Mouse (Mus musculus) hindbrain, embryonic 15.5 days (tissue): ENCODE data around the gene Atp5l. TPM values are rescaled to one million over a fixed set of nuclear protein-coding genes. Genes with fewer than 3 reads are reported as not detected.
A peak's percentile ranks its signal among the peaks of the same experiment; 100 is the strongest.
"Not testable (repeated sequence)": the region's sequence is repeated elsewhere in the genome, so short reads cannot be mapped to it uniquely, and the experiment has no call there.

ENCODE experiments used
- ATAC-seq: fragments of 200-750 bp; cut with Nextera tagmentation; 2 replicates; pipeline ENCODE4 v1.8.0; 2017; ENCODE audit warnings: low read depth, moderate number of reproducible peaks, moderate TSS enrichment; ENCODE audit not compliant: low FRiP score
- H3K27ac ChIP-seq: fragments of 300-500 bp; sonication (generic); replicated peaks from 2 replicates; pipeline ENCODE4 v1.5.1; 2015; ENCODE audit warnings: mild to moderate bottlenecking, inconsistent platforms
- H3K27me3 ChIP-seq: fragments of 300-500 bp; sonication (generic); 2 replicates; pipeline ENCODE4 v1.6.1; 2015; ENCODE audit warnings: control low read depth, inconsistent platforms
- H3K36me3 ChIP-seq: fragments of 300-500 bp; sonication (generic); 2 replicates; pipeline ENCODE4 v1.6.1; 2015; ENCODE audit warnings: control low read depth, inconsistent platforms
- H3K4me1 ChIP-seq: fragments of 300-500 bp; sonication (generic); replicated peaks from 2 replicates; pipeline ENCODE4 v1.6.1; 2015; ENCODE audit warnings: control low read depth, inconsistent platforms
- H3K4me2 ChIP-seq: fragments of 300-500 bp; sonication (generic); 2 replicates; pipeline ENCODE4 v1.6.1; 2015; ENCODE audit warnings: moderate library complexity, mild to moderate bottlenecking, inconsistent platforms
- H3K4me3 ChIP-seq: fragments of 300-500 bp; sonication (generic); 2 replicates; pipeline ENCODE4 v1.5.1; 2015; ENCODE audit warnings: mild to moderate bottlenecking, inconsistent platforms
- H3K9ac ChIP-seq: fragments of 300-500 bp; sonication (generic); 2 replicates; pipeline ENCODE4 v1.6.1; 2015; ENCODE audit warnings: inconsistent platforms
- H3K9me3 ChIP-seq: fragments of 300-500 bp; sonication (generic); 2 replicates; pipeline ENCODE4 v1.6.1; 2016; ENCODE audit warnings: control low read depth, inconsistent platforms
- WGBS: fragments of 180-500 bp; shearing (Covaris S2); methylation state at CpG from one replicate; pipeline ENCODE4 v1.1.7; 2015; 5-methylcytosine and 5-hydroxymethylcytosine counted together
- polyA plus RNA-seq: library from polyadenylated mRNA; unstranded; fragments of >200 nt; fragmentation: Nextera tagmentation; extraction: Ambion mirVana; gene quantifications from 2 replicates; pipeline ENCODE4 v1.2.1, GENCODE M21; 2015

Gene Atp5l
- 802 and 842 TPM in 2 replicates for polyA plus RNA-seq

DNA sequence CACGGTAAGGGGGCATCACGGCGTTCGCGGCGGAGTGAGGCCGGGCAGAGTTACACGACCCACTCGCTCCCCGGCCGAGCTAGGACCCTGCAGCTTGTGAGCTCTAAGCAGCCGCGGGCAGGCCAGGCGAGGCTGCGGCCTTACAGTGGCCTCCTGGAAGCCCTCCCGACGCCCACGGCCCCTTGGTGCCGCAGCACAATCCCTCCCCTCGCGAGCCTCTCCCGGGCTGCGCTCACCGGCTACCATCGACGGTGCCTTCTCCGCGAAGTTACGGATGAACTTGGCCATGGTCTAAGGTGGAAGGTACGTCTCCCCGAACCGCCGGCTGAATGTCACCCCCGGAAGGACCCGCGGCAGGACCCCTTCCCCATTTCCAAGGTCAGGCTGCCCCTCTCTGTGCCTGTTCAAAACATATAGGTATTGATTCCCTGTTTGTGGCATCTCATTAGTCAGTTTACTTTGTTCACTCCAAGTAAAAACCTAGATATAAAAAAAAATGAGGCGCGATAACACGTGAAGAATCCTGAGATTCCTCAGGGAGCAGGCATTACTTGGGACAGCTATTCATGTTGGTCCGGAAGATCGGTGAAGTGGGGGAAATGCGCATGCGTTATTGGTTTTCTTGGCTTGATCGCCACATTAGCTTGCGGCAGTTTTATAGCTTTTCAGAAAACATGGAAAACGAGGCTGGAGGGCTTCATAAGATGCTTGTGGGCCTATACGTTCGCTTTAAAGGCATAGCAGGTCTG is at the start of gene Atp5l:
Gene Atp5l (minus strand): TSS at position 369 of the 749 bp plus-strand sequence.
- Histone ChIP-seq H3K9me3 (no peaks in the 10 kb centered on the region), H3K4me3 (peak within 1 kb of the TSS; percentile 88), H3K27me3 (no peaks in the 10 kb centered on the region), H3K36me3 (no peaks in the 10 kb centered on the region), H3K4me2 (peak within 1 kb of the TSS; percentile 87), H3K27ac (peak within 1 kb of the TSS; percentile 92), H3K4me1 (peaks cover 18% of the 10 kb centered on the region), H3K9ac (peak within 1 kb of the TSS; percentile 83)
- peak; percentile 89 for ATAC-seq
- WGBS, result under 1% methylated on average over 48 of the region's 48 CpGs

DNA sequence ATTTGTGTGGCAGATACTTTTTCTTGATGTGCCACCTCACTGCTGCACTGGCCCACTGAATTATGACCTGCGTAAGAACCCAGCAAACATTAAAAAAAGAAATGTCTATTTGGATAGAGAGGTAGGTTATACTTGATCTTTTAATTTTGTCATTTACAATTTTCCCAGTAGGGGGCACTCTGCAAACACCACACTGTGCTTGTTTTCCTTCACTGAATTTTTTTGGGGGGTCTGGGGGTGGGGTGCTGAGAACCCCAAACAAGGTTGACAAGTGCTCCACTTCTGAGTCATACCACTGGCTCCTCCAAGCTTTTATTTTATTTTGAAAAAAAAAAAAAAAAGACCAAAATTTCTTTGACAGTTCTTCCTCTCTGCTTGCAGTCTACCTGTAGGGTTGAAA is 48.9 kb upstream of the Atp5l start:
- no peaks in the 10 kb centered on the region for H3K36me3 ChIP-seq
- 60% methylated on average over 1 of the region's 1 CpGs for WGBS

DNA sequence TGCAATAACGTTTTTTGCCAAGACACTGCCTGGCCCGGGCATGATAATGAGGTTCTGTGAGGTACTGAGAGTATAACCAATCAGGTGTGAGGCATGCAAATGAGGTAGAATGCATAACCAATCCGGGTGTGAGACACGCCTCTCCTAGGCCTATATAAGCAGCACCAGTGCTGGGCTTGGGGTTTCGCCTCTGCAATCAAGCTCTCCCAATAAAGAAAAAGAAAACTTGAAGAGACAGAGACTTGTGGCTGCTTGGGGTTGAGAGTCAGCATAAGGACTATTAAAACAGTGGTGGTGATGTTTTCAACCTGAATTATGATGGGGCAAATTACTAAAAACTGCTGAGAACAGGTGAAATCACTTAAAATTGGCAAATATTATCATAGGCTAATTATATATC is 47.2 kb upstream of the Atp5l start:
- not testable (repeated sequence) for H3K4me2 ChIP-seq, H3K9me3 ChIP-seq, H3K27ac ChIP-seq, ATAC-seq, H3K36me3 ChIP-seq, H3K27me3 ChIP-seq, H3K4me3 ChIP-seq, H3K9ac ChIP-seq
- H3K4me1 ChIP-seq, result peaks cover 20% of the 10 kb centered on the region
- 87% methylated on average over 5 of the region's 5 CpGs for whole genome bisulfite sequencing

More for the DNA sequence above, 48.9 kb upstream of the Atp5l start:
- H3K9me3 ChIP-seq, result no peaks in the 10 kb centered on the region
- no peak for ATAC-seq
- H3K4me3 ChIP-seq, result no peak overlapping the region
- H3K9ac ChIP-seq, result no peak overlapping the region
- H3K4me1 ChIP-seq, result peaks cover 11% of the 10 kb centered on the region
- peaks cover 8% of the 10 kb centered on the region for H3K27me3 ChIP-seq
- H3K27ac ChIP-seq, result no peak overlapping the region
- H3K4me2 ChIP-seq, result no peak overlapping the region

DNA sequence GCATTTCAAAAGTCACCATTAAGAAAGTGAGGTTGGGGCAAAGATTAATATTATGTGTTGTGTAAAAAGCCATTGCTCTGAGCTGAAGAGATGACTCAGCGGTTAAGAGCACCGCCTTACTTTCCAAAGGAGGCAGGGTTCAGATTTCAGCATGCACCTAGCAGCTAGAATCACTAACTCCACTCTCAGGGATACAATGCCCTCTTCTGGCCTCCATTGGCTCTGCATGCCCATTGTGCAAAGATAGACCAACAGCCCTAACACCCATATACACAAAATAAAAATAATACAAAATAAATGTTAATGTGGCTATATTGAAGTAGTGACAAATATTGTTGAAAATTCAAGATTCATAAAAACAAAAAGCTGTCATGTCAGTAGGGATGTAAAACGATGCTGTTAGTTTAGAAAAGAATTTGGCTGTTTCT is 46.3 kb upstream of the Atp5l start:
- no peak for ATAC-seq
- H3K27me3 ChIP-seq, result no peaks in the 10 kb centered on the region; the same call in 1 of the 2 replicates
- H3K36me3 ChIP-seq, result peaks cover 2% of the 10 kb centered on the region; the same call in 1 of the 2 replicates
- 27% methylated on average over 3 of the region's 3 CpGs for WGBS
- no peak overlapping the region for H3K27ac ChIP-seq
- H3K9me3 ChIP-seq, result no peaks in the 10 kb centered on the region
- no peak overlapping the region for H3K9ac ChIP-seq
- H3K4me2 ChIP-seq, result no peak overlapping the region
- H3K4me1 ChIP-seq, result peaks cover 20% of the 10 kb centered on the region
- no peak overlapping the region for H3K4me3 ChIP-seq

DNA sequence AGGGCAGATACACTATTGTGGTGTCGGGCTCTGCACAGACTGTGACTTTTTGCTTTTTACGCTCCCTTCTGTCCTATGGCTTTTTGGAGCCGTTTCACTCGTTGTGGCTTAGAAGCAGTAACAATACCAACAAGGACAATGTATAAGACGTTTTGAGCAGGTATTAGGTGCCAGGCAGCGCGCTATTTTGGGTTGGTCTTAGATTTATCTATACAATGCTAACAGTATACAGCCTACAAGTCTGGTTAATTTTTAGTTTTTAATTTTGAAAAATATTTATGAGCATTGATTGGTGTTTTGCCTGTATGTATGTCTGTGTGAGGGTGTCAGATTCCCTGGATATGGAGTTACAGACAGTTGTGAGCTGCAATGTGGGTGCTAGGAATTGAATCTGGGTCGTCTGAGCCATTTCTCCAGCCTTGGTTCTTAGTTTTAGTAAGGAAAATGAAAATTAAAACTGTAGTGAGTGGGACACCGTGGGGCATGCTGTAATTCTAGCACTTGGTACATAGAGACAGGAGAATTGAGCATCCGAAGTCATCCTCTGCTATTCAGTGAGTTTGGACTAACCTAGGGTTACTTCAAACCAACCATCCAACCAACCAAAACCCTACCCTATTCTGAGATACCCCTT is 45.4 kb upstream of the Atp5l start:
- Histone ChIP-seq H3K4me3 (peak overlapping the region; percentile 92), H3K4me2 (peak overlapping the region; percentile 82), H3K9me3 (no peaks in the 10 kb centered on the region), H3K4me1 (peaks cover 20% of the 10 kb centered on the region), H3K36me3 (peaks cover 10% of the 10 kb centered on the region), H3K9ac (peak overlapping the region; percentile 51), H3K27me3 (no peaks in the 10 kb centered on the region; the same call in 1 of the 2 replicates), H3K27ac (peak overlapping the region; percentile 82)
- 14% methylated on average over 10 of the region's 10 CpGs for WGBS
- no peak; the same call in 1 of the 2 replicates for ATAC-seq

DNA sequence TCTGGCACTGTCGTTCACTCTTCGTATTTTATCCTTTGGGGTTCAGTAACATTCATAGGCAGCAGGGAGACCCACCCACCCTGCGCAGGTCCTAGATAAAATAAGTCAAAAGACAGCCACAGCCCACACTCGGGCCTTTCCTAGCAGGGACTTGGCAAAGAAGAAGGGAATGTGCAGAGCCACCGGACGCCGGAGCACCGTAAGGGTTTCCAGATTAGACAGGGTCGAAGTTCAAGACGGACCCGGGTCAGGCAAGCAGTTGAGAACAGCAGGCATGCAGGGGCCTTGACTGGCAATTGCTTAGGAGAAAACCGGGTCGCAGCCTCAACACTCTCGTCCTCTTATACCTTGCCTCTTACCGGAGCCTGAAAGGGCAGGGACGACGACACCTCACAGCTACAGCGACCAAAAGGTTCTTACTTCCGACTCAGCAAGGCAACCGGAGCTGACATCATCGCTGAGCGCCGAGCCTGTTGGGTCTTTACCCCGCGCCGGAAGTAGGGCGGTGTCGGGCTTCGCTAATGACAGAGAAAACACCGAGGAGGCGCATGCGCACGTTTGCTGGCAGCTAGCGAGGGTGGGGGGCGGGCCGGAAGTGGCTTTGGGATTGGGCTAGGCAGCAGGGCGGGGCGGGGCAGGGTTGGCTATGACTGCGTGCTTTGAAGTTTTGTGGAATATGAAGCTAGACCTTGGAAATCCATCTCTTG is 44.7 kb upstream of the Atp5l start, which contains the start of gene Ube4a:
Gene Ube4a (minus strand): TSS at position 475 of the 707 bp plus-strand sequence.
- peak within 1 kb of the TSS; percentile 82 for H3K4me2 ChIP-seq
- H3K4me3 ChIP-seq, result peak within 1 kb of the TSS; percentile 92
- H3K36me3 ChIP-seq, result peaks cover 11% of the 10 kb centered on the region
- peak within 1 kb of the TSS; percentile 85 for H3K9ac ChIP-seq
- no peaks in the 10 kb centered on the region for H3K9me3 ChIP-seq
- H3K27me3 ChIP-seq, result no peaks in the 10 kb centered on the region
- peaks cover 20% of the 10 kb centered on the region for H3K4me1 ChIP-seq
- peak; percentile 96 for ATAC-seq
- WGBS, result 1% methylated on average over 39 of the region's 39 CpGs
- H3K27ac ChIP-seq, result peak within 1 kb of the TSS; percentile 82

DNA sequence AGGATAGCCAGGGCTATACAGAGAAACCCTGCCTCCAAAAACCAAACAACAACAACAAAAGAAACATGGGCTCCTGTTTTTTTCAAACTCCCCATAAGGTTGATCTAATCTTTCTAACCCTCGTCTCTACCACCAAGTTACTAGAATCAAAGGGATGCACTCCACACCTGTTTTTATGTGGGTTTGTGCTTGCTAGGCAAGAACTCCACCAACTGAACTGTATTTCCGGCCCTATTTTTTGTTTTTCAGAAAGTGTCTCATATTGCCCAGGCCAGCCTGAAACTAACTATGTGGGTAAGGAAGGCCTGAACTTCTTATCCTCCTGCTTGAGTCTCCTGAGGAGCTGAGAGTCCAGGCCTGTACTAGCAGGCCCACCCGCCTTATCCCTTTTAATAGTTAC is 33.9 kb upstream of the Atp5l start:
- 95% methylated on average over 3 of the region's 3 CpGs for WGBS
- Histone ChIP-seq H3K4me2 (no peak overlapping the region), H3K36me3 (peaks cover 73% of the 10 kb centered on the region), H3K27me3 (no peaks in the 10 kb centered on the region), H3K4me3 (no peak overlapping the region), H3K9ac (no peak overlapping the region), H3K9me3 (no peaks in the 10 kb centered on the region), H3K4me1 (no peaks in the 10 kb centered on the region), H3K27ac (no peak overlapping the region)
- no peak for ATAC-seq

DNA sequence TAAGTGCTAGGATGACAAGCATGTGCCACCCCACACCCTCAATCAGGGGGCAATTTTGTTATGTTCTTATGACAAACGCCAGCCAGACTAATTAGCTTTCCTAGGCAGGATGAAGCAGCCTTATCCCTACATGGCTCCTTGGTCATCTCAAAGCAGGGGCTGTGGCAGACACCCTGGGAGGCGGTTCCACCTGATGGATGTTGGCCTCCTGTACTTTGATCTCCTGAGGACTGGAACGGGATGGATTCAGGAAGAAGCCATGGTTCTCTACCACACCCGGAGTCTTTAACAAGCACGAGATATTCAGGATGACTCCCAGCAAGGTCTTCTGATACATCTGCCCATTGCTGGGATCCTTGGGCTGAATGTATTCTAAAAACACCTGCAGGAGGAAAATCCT is 27.3 kb upstream of the Atp5l start:
- Histone ChIP-seq H3K27me3 (no peaks in the 10 kb centered on the region), H3K36me3 (peaks cover 87% of the 10 kb centered on the region), H3K9me3 (no peaks in the 10 kb centered on the region), H3K4me2 (no peak overlapping the region), H3K4me1 (no peaks in the 10 kb centered on the region), H3K4me3 (no peak overlapping the region), H3K27ac (no peak overlapping the region), H3K9ac (no peak overlapping the region)
- WGBS, result 94% methylated on average over 5 of the region's 5 CpGs
- ATAC-seq, result no peak

DNA sequence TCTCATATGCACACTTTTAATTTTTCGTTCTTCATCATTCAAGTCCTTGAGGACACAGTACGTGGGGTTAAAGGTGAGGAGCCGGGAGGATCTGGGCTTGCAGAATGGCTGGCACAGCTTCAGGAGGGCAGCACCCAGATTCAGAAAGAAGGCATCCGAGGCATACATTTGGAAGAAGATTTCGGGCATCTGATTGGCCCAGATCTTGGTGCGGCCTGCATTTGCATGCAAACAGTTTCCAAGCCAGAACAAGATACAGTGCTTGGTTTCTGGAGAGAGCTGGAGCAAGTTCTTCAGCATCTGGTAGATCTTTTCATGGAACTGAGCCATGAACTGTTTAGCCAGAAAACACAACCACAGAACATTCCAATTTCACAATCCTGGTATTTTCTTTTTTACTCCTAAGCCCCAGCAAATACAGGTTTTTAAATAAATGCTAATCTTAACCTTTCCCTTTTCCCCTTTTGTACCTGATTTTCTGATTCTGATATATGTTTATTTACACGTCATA is 25.7 kb upstream of the Atp5l start:
- H3K4me2 ChIP-seq, result no peak overlapping the region
- no peak overlapping the region for H3K9ac ChIP-seq
- peaks cover 88% of the 10 kb centered on the region for H3K36me3 ChIP-seq
- ATAC-seq, result no peak
- no peak overlapping the region for H3K4me3 ChIP-seq
- no peaks in the 10 kb centered on the region for H3K4me1 ChIP-seq
- 91% methylated on average over 7 of the region's 7 CpGs for whole genome bisulfite sequencing
- H3K27me3 ChIP-seq, result no peaks in the 10 kb centered on the region
- H3K27ac ChIP-seq, result no peak overlapping the region
- no peaks in the 10 kb centered on the region for H3K9me3 ChIP-seq

DNA sequence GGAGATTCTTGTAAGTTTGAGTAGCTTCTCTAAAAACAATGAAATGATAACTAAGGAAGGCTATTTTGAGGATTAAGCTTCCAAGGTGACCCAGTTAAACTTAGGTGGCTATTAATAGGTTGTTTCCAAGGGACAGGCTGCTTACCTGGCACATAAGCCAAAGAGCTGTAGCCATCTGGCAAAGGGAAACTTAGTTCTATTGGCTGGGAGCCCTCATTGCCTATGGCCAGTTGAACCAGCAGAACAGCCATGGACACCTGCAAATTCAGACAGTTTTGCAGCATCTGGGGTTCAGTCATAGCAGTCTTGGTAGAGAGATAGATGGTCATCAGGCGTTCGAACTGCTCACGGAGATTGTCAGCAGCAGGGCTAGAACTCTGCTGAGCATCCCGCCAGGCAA is 21.9 kb upstream of the Atp5l start:
- H3K4me1 ChIP-seq, result no peaks in the 10 kb centered on the region
- H3K27ac ChIP-seq, result no peak overlapping the region
- no peak overlapping the region for H3K4me2 ChIP-seq
- no peaks in the 10 kb centered on the region for H3K27me3 ChIP-seq
- H3K9ac ChIP-seq, result no peak overlapping the region
- H3K36me3 ChIP-seq, result peaks cover 86% of the 10 kb centered on the region
- no peak for ATAC-seq
- H3K9me3 ChIP-seq, result no peaks in the 10 kb centered on the region
- 96% methylated on average over 4 of the region's 4 CpGs for WGBS
- H3K4me3 ChIP-seq, result no peak overlapping the region

DNA sequence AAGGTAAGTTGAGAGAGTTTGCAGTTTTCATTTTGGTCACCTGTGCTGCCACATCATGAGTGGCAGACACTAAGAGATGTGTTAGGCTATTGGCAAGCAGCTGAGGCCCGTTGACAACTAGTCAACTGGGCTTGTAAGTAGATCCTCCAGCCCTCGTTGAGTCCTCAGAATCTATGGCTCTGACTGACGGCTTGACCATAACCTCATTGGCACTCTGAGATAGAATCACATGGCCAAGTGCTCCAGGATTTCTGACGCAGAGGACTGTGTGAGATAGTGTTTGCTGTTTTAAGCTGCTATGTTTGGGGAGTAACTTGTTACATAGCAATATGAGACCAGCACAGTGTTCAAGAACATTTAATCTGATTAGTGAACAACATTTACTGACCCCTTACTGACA is 21.2 kb upstream of the Atp5l start:
- Histone ChIP-seq H3K4me2 (no peak overlapping the region), H3K9ac (no peak overlapping the region), H3K4me3 (no peak overlapping the region), H3K27me3 (no peaks in the 10 kb centered on the region), H3K36me3 (peaks cover 86% of the 10 kb centered on the region), H3K9me3 (no peaks in the 10 kb centered on the region), H3K4me1 (no peaks in the 10 kb centered on the region), H3K27ac (no peak overlapping the region)
- ATAC-seq, result no peak
- WGBS, result 94% methylated on average over 4 of the region's 4 CpGs
